Mouse (Mus musculus): ENCODE measurements at regions not wholly inside any gene's neighbourhood (a gene's known extent, or its start where the extent isn't known, plus 50 kb on each side); places are given as distances from the start of the nearest gene placed in this dataset.

GRCm38 (mm10) chr15:36373900-36374611 lies 633.5 kb downstream of the Zfp706 start:
- Histone ChIP-seq H3K4me1 (ENCODE audit: insufficient read depth, low read length) (peaks cover 21% of the 10 kb centered on the region; the same call in 1 of the 2 replicates), H3K4me2 (ENCODE audit: low read depth, low read length) (peak overlapping the region; percentile 69), H3K4me3 (ENCODE audit: low read length) (peak overlapping the region; percentile 33), H3K36me3 (ENCODE audit: insufficient read depth, low read length) (no peaks in the 10 kb centered on the region), H3K27ac (peak overlapping the region; percentile 18; the same call in 1 of the 2 replicates), H3K27me3 (ENCODE audit: insufficient read depth, low read length) (no peaks in the 10 kb centered on the region), H3K9me3 (ENCODE audit: low read length) (no peaks in the 10 kb centered on the region), H3K9ac (replicated peaks; ENCODE audit: low read length) (peak overlapping the region; percentile 49)
- DNase-seq (ENCODE audit: low spot score) (no peak), ATAC-seq (peak; percentile 65)
- WGBS: 6% methylated on average over 11 of the region's 11 CpGs
- TF ChIP-seq CTCF (IDR thresholded peaks at IDR 0.05; ENCODE audit: low read depth): no peak

DNA sequence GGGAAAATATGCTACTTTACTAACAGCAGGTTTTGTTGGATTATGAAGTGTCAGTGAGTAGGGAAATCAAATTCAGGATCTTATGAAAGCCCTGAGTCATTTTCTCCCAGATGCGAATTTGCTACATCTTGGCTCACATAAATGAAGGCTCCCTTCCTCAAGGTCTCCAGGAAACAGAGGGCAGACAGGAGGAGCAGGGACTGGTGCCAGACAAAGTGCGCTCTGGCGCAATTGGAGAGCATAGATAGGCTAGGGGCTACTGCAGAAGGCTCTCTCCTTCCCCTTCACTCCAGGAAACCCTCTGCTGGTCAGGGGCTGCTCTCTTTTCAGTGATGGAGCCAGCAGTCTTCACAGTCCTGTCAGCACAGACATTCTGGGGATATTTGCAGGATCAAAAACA lies 634.1 kb downstream of the Zfp706 start:
- H3K27me3 ChIP-seq (ENCODE audit: insufficient read depth, low read length): no peaks in the 10 kb centered on the region
- no peak for TF ChIP-seq CTCF (IDR thresholded peaks at IDR 0.05; ENCODE audit: low read depth)
- DNase-seq (ENCODE audit: low spot score): no peak
- peaks cover 21% of the 10 kb centered on the region; the same call in 1 of the 2 replicates for H3K4me1 ChIP-seq (ENCODE audit: insufficient read depth, low read length)
- H3K4me2 ChIP-seq (ENCODE audit: low read depth, low read length): no peak overlapping the region
- no peak overlapping the region for H3K9ac ChIP-seq (replicated peaks; ENCODE audit: low read length)
- no peaks in the 10 kb centered on the region for H3K36me3 ChIP-seq (ENCODE audit: insufficient read depth, low read length)
- H3K9me3 ChIP-seq (ENCODE audit: low read length): no peaks in the 10 kb centered on the region
- H3K4me3 ChIP-seq (ENCODE audit: low read length): no peak overlapping the region
- WGBS: 38% methylated on average over 3 of the region's 3 CpGs
- H3K27ac ChIP-seq: no peak overlapping the region
- no peak for ATAC-seq

GRCm38 (mm10) chr15:36371382-36371781 lies 636.2 kb downstream of the Zfp706 start:
- no peaks in the 10 kb centered on the region for H3K36me3 ChIP-seq (ENCODE audit: insufficient read depth, low read length)
- no peak for ATAC-seq
- no peak overlapping the region for H3K9ac ChIP-seq (replicated peaks; ENCODE audit: low read length)
- H3K27me3 ChIP-seq (ENCODE audit: insufficient read depth, low read length): no peaks in the 10 kb centered on the region
- no peaks in the 10 kb centered on the region for H3K9me3 ChIP-seq (ENCODE audit: low read length)
- no peak overlapping the region for H3K4me2 ChIP-seq (ENCODE audit: low read depth, low read length)
- DNase-seq (ENCODE audit: low spot score): no peak
- H3K4me1 ChIP-seq (ENCODE audit: insufficient read depth, low read length): peaks cover 21% of the 10 kb centered on the region; the same call in 1 of the 2 replicates
- no peak for TF ChIP-seq CTCF (IDR thresholded peaks at IDR 0.05; ENCODE audit: low read depth)
- no peak overlapping the region for H3K4me3 ChIP-seq (ENCODE audit: low read length)
- no peak overlapping the region for H3K27ac ChIP-seq

GRCm38 (mm10) chr15:36370906-36371305 lies 636.7 kb downstream of the Zfp706 start:
- no peak for DNase-seq (ENCODE audit: low spot score)
- H3K27me3 ChIP-seq (ENCODE audit: insufficient read depth, low read length): no peaks in the 10 kb centered on the region
- no peak for TF ChIP-seq CTCF (IDR thresholded peaks at IDR 0.05; ENCODE audit: low read depth)
- 73% methylated on average over 4 of the region's 4 CpGs for WGBS
- no peak overlapping the region for H3K27ac ChIP-seq
- no peak overlapping the region for H3K4me3 ChIP-seq (ENCODE audit: low read length)
- no peaks in the 10 kb centered on the region for H3K9me3 ChIP-seq (ENCODE audit: low read length)
- no peak overlapping the region for H3K4me2 ChIP-seq (ENCODE audit: low read depth, low read length)
- no peaks in the 10 kb centered on the region for H3K36me3 ChIP-seq (ENCODE audit: insufficient read depth, low read length)
- ATAC-seq: no peak
- no peak overlapping the region for H3K9ac ChIP-seq (replicated peaks; ENCODE audit: low read length)
- peaks cover 21% of the 10 kb centered on the region; the same call in 1 of the 2 replicates for H3K4me1 ChIP-seq (ENCODE audit: insufficient read depth, low read length)

DNA sequence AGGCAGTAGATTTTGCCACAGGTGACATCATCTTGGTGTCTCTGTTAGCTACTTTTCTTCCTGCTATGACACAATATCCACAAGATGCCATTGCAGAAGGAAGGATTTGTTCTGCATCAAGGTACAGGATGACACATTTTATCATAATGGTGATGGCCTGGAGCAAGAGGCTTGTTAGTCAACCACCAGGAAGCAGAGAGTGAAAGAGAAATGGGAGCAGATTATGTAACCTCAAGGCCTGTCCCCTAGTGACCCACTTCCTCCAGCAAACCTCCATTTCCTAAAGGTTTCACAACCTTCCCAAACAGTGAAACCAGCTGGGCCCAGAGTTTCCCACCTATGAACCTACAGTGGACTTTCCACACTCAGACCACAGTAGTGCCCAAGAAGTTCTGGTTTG lies 640.3 kb downstream of the Zfp706 start:
- Histone ChIP-seq H3K4me2 (ENCODE audit: low read depth, low read length) (no peak overlapping the region), H3K4me1 (ENCODE audit: insufficient read depth, low read length) (no peaks in the 10 kb centered on the region), H3K27ac (no peak overlapping the region), H3K9ac (replicated peaks; ENCODE audit: low read length) (no peak overlapping the region), H3K4me3 (ENCODE audit: low read length) (no peak overlapping the region), H3K27me3 (ENCODE audit: insufficient read depth, low read length) (no peaks in the 10 kb centered on the region), H3K9me3 (ENCODE audit: low read length) (no peaks in the 10 kb centered on the region), H3K36me3 (ENCODE audit: insufficient read depth, low read length) (no peaks in the 10 kb centered on the region)
- DNase-seq (ENCODE audit: low spot score) (no peak), ATAC-seq (no peak)
- no peak for TF ChIP-seq CTCF (IDR thresholded peaks at IDR 0.05; ENCODE audit: low read depth)

GRCm38 (mm10) chr15:36364757-36365156 lies 642.8 kb downstream of the Zfp706 start:
- no peaks in the 10 kb centered on the region for H3K9me3 ChIP-seq (ENCODE audit: low read length)
- DNase-seq (ENCODE audit: low spot score): no peak
- no peaks in the 10 kb centered on the region for H3K27me3 ChIP-seq (ENCODE audit: insufficient read depth, low read length)
- H3K27ac ChIP-seq: no peak overlapping the region
- no peaks in the 10 kb centered on the region for H3K36me3 ChIP-seq (ENCODE audit: insufficient read depth, low read length)
- ATAC-seq: no peak
- no peak for TF ChIP-seq CTCF (IDR thresholded peaks at IDR 0.05; ENCODE audit: low read depth)
- no peak overlapping the region for H3K9ac ChIP-seq (replicated peaks; ENCODE audit: low read length)
- no peak overlapping the region for H3K4me3 ChIP-seq (ENCODE audit: low read length)
- no peak overlapping the region for H3K4me2 ChIP-seq (ENCODE audit: low read depth, low read length)
- H3K4me1 ChIP-seq (ENCODE audit: insufficient read depth, low read length): 0 out of 2 replicates have a peak, but pooled peaks cover 4% of the 10 kb centered on the region

DNA sequence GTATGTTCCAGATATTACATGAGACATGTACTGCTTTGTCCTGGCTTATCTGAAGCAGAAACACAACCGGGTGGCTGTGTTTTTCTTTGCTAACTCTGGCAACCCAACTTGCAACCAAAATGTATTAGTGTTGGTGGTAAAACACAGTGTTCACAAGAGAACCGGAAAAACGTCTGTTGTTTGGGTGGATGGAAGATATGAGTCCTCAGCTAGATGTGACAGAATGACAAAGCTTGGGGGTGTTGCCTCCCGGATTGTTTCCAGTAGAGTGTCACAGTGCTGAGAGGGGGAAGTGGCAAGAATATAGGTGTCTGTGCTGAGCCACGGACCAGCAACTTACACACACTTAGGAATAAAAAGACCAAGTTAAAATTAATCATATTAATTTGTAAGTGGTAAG lies 643.5 kb downstream of the Zfp706 start:
- 82% methylated on average over 5 of the region's 5 CpGs for WGBS
- H3K27me3 ChIP-seq (ENCODE audit: insufficient read depth, low read length): no peaks in the 10 kb centered on the region

More for the DNA sequence above, 643.5 kb downstream of the Zfp706 start:
- Histone ChIP-seq H3K4me1 (ENCODE audit: insufficient read depth, low read length) (0 out of 2 replicates have a peak, but pooled peaks cover 4% of the 10 kb centered on the region), H3K4me2 (ENCODE audit: low read depth, low read length) (no peak overlapping the region), H3K9ac (replicated peaks; ENCODE audit: low read length) (no peak overlapping the region), H3K36me3 (ENCODE audit: insufficient read depth, low read length) (no peaks in the 10 kb centered on the region), H3K4me3 (ENCODE audit: low read length) (no peak overlapping the region), H3K9me3 (ENCODE audit: low read length) (no peaks in the 10 kb centered on the region), H3K27ac (no peak overlapping the region)
- no peak for DNase-seq (ENCODE audit: low spot score)
- no peak for ATAC-seq
- TF ChIP-seq CTCF (IDR thresholded peaks at IDR 0.05; ENCODE audit: low read depth): no peak
